Mouse (Mus musculus) liver, embryonic 15.5 days (tissue): ENCODE data around the gene Msantd4. TPM values are rescaled to one million over a fixed set of nuclear protein-coding genes. Genes with fewer than 3 reads are reported as not detected.
A peak's percentile ranks its signal among the peaks of the same experiment; 100 is the strongest.
"Not testable (repeated sequence)": the region's sequence is repeated elsewhere in the genome, so short reads cannot be mapped to it uniquely, and the experiment has no call there.

Source experiments
- ATAC-seq: fragments of 200-750 bp; cut with Nextera tagmentation; 2 replicates; pipeline ENCODE4 v1.8.0; 2017; ENCODE audit warnings: moderate number of reproducible peaks, mild to moderate bottlenecking, moderate library complexity; ENCODE audit not compliant: insufficient read depth
- H3K27ac ChIP-seq: fragments of 300-500 bp; sonication (generic); replicated peaks from 2 replicates; pipeline ENCODE4 v1.5.1; 2015; ENCODE audit warnings: mild to moderate bottlenecking, inconsistent platforms
- H3K27me3 ChIP-seq: fragments of 300-500 bp; sonication (generic); 2 replicates; pipeline ENCODE4 v1.6.1; 2015; ENCODE audit warnings: mild to moderate bottlenecking, inconsistent platforms
- H3K36me3 ChIP-seq: fragments of 300-500 bp; sonication (generic); replicated peaks from 2 replicates; pipeline ENCODE4 v1.6.1; 2015; ENCODE audit warnings: moderate library complexity, mild to moderate bottlenecking, inconsistent platforms
- H3K4me1 ChIP-seq: fragments of 300-500 bp; sonication (generic); replicated peaks from 2 replicates; pipeline ENCODE4 v1.6.1; 2015; ENCODE audit warnings: inconsistent platforms
- H3K4me2 ChIP-seq: fragments of 300-500 bp; sonication (generic); 2 replicates; pipeline ENCODE4 v1.6.1; 2015; ENCODE audit warnings: moderate library complexity, mild to moderate bottlenecking, inconsistent platforms
- H3K4me3 ChIP-seq: fragments of 300-500 bp; sonication (generic); replicated peaks from 2 replicates; pipeline ENCODE4 v1.5.1; 2015; ENCODE audit warnings: mild to moderate bottlenecking, inconsistent platforms
- H3K9ac ChIP-seq: fragments of 300-500 bp; sonication (generic); 2 replicates; pipeline ENCODE4 v1.6.1; 2015; ENCODE audit warnings: moderate library complexity, mild to moderate bottlenecking, inconsistent platforms
- H3K9me3 ChIP-seq: fragments of 300-500 bp; sonication (generic); replicated peaks from 2 replicates; pipeline ENCODE4 v1.6.1; 2016; ENCODE audit warnings: inconsistent platforms
- WGBS: fragments of 180-500 bp; shearing (Covaris S2); methylation state at CpG from one replicate; pipeline ENCODE4 v1.1.7; 2015; ENCODE audit warnings: mixed read lengths; ENCODE audit not compliant: insufficient replicate concordance; 5-methylcytosine and 5-hydroxymethylcytosine counted together
- microRNA-seq: library from miRNA; unstranded; fragments of <30 nt; microRNA quantifications from one replicate; pipeline ENCODE4, GENCODE M21; 2016
- polyA plus RNA-seq: library from polyadenylated mRNA; unstranded; fragments of >200 nt; fragmentation: Nextera tagmentation; extraction: Ambion mirVana; gene quantifications from 2 replicates; pipeline ENCODE4 v1.2.1, GENCODE M21; 2015

Gene Msantd4
- polyA plus RNA-seq, result 7.3 and 7.9 TPM in 2 replicates

GRCm38 (mm10) chr9:4375828-4376639, at the start of gene Msantd4:
Msantd4 (plus strand) TSS chr9:4376562.
- H3K4me2 ChIP-seq, result peak within 1 kb of the TSS; percentile 81
- peaks cover 15% of the 10 kb centered on the region for H3K4me1 ChIP-seq
- no peaks in the 10 kb centered on the region for H3K9me3 ChIP-seq
- H3K27me3 ChIP-seq, result no peaks in the 10 kb centered on the region
- H3K4me3 ChIP-seq, result peak within 1 kb of the TSS; percentile 69
- no peak within 1 kb of the TSS for H3K27ac ChIP-seq
- no peaks in the 10 kb centered on the region for H3K36me3 ChIP-seq
- 3% methylated on average over 31 of the region's 31 CpGs for WGBS
- H3K9ac ChIP-seq, result peak within 1 kb of the TSS; percentile 51
- peak; percentile 100 for ATAC-seq

GRCm38 (mm10) chr9:4353163-4353562, 23.2 kb upstream of the Msantd4 start:
- H3K4me3 ChIP-seq, result no peak overlapping the region
- H3K9me3 ChIP-seq, result no peaks in the 10 kb centered on the region
- H3K27ac ChIP-seq, result no peak overlapping the region
- H3K9ac ChIP-seq, result no peak overlapping the region
- no peak overlapping the region for H3K4me2 ChIP-seq
- no peak for ATAC-seq
- H3K36me3 ChIP-seq, result no peaks in the 10 kb centered on the region
- H3K27me3 ChIP-seq, result no peaks in the 10 kb centered on the region
- 59% methylated on average over 1 of the region's 1 CpGs for WGBS
- H3K4me1 ChIP-seq, result no peaks in the 10 kb centered on the region

GRCm38 (mm10) chr9:4376640-4377120, 318 bp downstream of the Msantd4 start:
- WGBS, result under 1% methylated on average over 15 of the region's 15 CpGs
- peaks cover 15% of the 10 kb centered on the region for H3K4me1 ChIP-seq
- peak overlapping the region; percentile 81 for H3K4me2 ChIP-seq
- peak overlapping the region; percentile 51 for H3K9ac ChIP-seq
- no peaks in the 10 kb centered on the region for H3K9me3 ChIP-seq
- peak overlapping the region; percentile 69 for H3K4me3 ChIP-seq
- no peak overlapping the region for H3K27ac ChIP-seq
- no peaks in the 10 kb centered on the region for H3K27me3 ChIP-seq
- peak; percentile 48; the same call in 1 of the 2 replicates for ATAC-seq
- H3K36me3 ChIP-seq, result no peaks in the 10 kb centered on the region

GRCm38 (mm10) chr9:4400801-4401200, 24.4 kb downstream of the Msantd4 start:
- WGBS, result 71% methylated on average over 11 of the region's 11 CpGs
- not testable (repeated sequence) for H3K4me3 ChIP-seq, H3K4me1 ChIP-seq, H3K4me2 ChIP-seq, H3K36me3 ChIP-seq, H3K27ac ChIP-seq, H3K9me3 ChIP-seq, H3K9ac ChIP-seq, ATAC-seq, H3K27me3 ChIP-seq

Small RNA genes lying within 50 kb of the gene (microRNA-seq; reads per million reads assigned to microRNA genes)
- not detected for gene Gm23992

Other genes with a start within 250 kb of the Msantd4 start
- 12.5 and 15.0 TPM in 2 replicates for gene Aasdhppt, start 67.1 kb upstream of the Msantd4 start, polyA plus RNA-seq
- 2.0 and 2.4 TPM in 2 replicates for gene Kbtbd3, start 66.7 kb upstream of the Msantd4 start, polyA plus RNA-seq